Mouse (Mus musculus) hindbrain, embryonic 15.5 days (tissue): Measurements from ENCODE around the gene Gm20388. TPM values are rescaled to one million over a fixed set of nuclear protein-coding genes. Genes with fewer than 3 reads are reported as not detected.
A peak's percentile ranks its signal among the peaks of the same experiment; 100 is the strongest.
"Not testable (repeated sequence)": the region's sequence is repeated elsewhere in the genome, so short reads cannot be mapped to it uniquely, and the experiment has no call there.

ENCODE experiments used
- ATAC-seq: fragments of 200-750 bp; cut with Nextera tagmentation; 2 replicates; pipeline ENCODE4 v1.8.0; 2017; ENCODE audit warnings: low read depth, moderate number of reproducible peaks, moderate TSS enrichment; ENCODE audit not compliant: low FRiP score
- H3K27ac ChIP-seq: fragments of 300-500 bp; sonication (generic); replicated peaks from 2 replicates; pipeline ENCODE4 v1.5.1; 2015; ENCODE audit warnings: mild to moderate bottlenecking, inconsistent platforms
- H3K27me3 ChIP-seq: fragments of 300-500 bp; sonication (generic); 2 replicates; pipeline ENCODE4 v1.6.1; 2015; ENCODE audit warnings: control low read depth, inconsistent platforms
- H3K36me3 ChIP-seq: fragments of 300-500 bp; sonication (generic); 2 replicates; pipeline ENCODE4 v1.6.1; 2015; ENCODE audit warnings: control low read depth, inconsistent platforms
- H3K4me1 ChIP-seq: fragments of 300-500 bp; sonication (generic); replicated peaks from 2 replicates; pipeline ENCODE4 v1.6.1; 2015; ENCODE audit warnings: control low read depth, inconsistent platforms
- H3K4me2 ChIP-seq: fragments of 300-500 bp; sonication (generic); 2 replicates; pipeline ENCODE4 v1.6.1; 2015; ENCODE audit warnings: moderate library complexity, mild to moderate bottlenecking, inconsistent platforms
- H3K4me3 ChIP-seq: fragments of 300-500 bp; sonication (generic); 2 replicates; pipeline ENCODE4 v1.5.1; 2015; ENCODE audit warnings: mild to moderate bottlenecking, inconsistent platforms
- H3K9ac ChIP-seq: fragments of 300-500 bp; sonication (generic); 2 replicates; pipeline ENCODE4 v1.6.1; 2015; ENCODE audit warnings: inconsistent platforms
- H3K9me3 ChIP-seq: fragments of 300-500 bp; sonication (generic); 2 replicates; pipeline ENCODE4 v1.6.1; 2016; ENCODE audit warnings: control low read depth, inconsistent platforms
- WGBS: fragments of 180-500 bp; shearing (Covaris S2); methylation state at CpG from one replicate; pipeline ENCODE4 v1.1.7; 2015; 5-methylcytosine and 5-hydroxymethylcytosine counted together
- polyA plus RNA-seq: library from polyadenylated mRNA; unstranded; fragments of >200 nt; fragmentation: Nextera tagmentation; extraction: Ambion mirVana; gene quantifications from 2 replicates; pipeline ENCODE4 v1.2.1, GENCODE M21; 2015

Gene Gm20388
- polyA plus RNA-seq, 1 experiment from 2014 or later = 5.4 TPM

GRCm38 (mm10) chr8:120723025-120723424 lies 812.4 kb downstream of the Gm20388 start:
- H3K4me2 ChIP-seq = no peak overlapping the region
- no peak for ATAC-seq
- H3K27ac ChIP-seq = no peak overlapping the region
- no peaks in the 10 kb centered on the region for H3K9me3 ChIP-seq
- no peak overlapping the region for H3K4me3 ChIP-seq
- H3K36me3 ChIP-seq = no peaks in the 10 kb centered on the region
- no peaks in the 10 kb centered on the region for H3K4me1 ChIP-seq
- H3K27me3 ChIP-seq = no peaks in the 10 kb centered on the region
- WGBS = 73% methylated on average over 6 of the region's 6 CpGs
- H3K9ac ChIP-seq = no peak overlapping the region

DNA sequence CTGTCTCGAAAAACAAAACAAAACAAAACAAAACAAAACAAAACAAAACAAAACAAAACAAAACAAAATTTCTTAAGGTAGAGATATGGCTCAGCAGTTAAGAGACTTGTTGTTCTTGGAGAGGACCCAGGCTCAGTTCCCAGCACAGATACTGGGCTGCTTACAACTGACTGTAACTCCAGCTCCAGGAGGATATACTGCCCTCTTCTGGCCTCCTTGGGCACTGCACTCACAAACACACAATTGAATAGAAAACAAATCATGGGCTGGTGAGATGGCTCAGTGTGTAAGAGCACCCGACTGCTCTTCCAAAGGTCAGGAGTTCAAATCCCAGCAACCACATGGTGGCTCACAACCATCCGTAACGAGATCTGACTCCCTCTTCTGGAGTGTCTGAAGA lies 813.5 kb downstream of the Gm20388 start:
- ATAC-seq, H3K4me2 ChIP-seq, H3K36me3 ChIP-seq, H3K9me3 ChIP-seq, H3K4me3 ChIP-seq, H3K4me1 ChIP-seq, H3K9ac ChIP-seq, H3K27me3 ChIP-seq, H3K27ac ChIP-seq: not testable (repeated sequence)
- 91% methylated on average over 4 of the region's 4 CpGs for WGBS

GRCm38 (mm10) chr8:120724816-120725575 lies 814.4 kb downstream of the Gm20388 start:
- Histone ChIP-seq H3K4me2 (no peak overlapping the region), H3K4me1 (no peaks in the 10 kb centered on the region), H3K36me3 (no peaks in the 10 kb centered on the region), H3K9ac (no peak overlapping the region), H3K27me3 (no peaks in the 10 kb centered on the region), H3K9me3 (no peaks in the 10 kb centered on the region), H3K4me3 (no peak overlapping the region), H3K27ac (no peak overlapping the region)
- 79% methylated on average over 17 of the region's 17 CpGs for WGBS
- ATAC-seq = no peak

DNA sequence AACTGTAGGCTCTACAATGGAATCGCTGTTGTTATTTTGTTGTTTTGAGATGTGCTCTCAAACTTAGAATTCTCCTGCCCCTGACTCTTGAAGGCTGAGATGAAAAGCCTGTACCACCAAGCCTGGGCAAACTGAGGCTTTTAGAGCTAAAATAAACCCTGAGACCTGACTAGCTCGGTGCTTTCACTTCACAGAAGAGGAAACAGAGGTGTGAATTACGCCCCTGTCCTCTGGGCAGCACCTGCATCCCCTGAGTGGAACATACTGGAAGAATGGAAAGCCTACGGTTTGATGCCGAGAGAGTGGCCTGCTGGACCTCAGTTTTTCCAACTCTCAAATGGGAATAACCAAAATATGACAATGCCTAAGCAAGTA lies 814.9 kb downstream of the Gm20388 start:
- Histone ChIP-seq H3K4me2 (no peak overlapping the region), H3K9ac (no peak overlapping the region), H3K27ac (no peak overlapping the region), H3K4me1 (no peaks in the 10 kb centered on the region), H3K36me3 (no peaks in the 10 kb centered on the region), H3K27me3 (0 out of 2 replicates have a peak, but pooled peaks cover 3% of the 10 kb centered on the region), H3K4me3 (no peak overlapping the region), H3K9me3 (no peaks in the 10 kb centered on the region)
- no peak for ATAC-seq
- WGBS = 91% methylated on average over 5 of the region's 5 CpGs

GRCm38 (mm10) chr8:120726051-120726450 lies 815.4 kb downstream of the Gm20388 start:
- no peak for ATAC-seq
- no peaks in the 10 kb centered on the region for H3K36me3 ChIP-seq
- H3K4me1 ChIP-seq = no peaks in the 10 kb centered on the region
- no peak overlapping the region for H3K27ac ChIP-seq
- WGBS = 79% methylated on average over 5 of the region's 5 CpGs
- H3K4me2 ChIP-seq = no peak overlapping the region
- no peaks in the 10 kb centered on the region for H3K9me3 ChIP-seq
- no peak overlapping the region for H3K4me3 ChIP-seq
- 0 out of 2 replicates have a peak, but pooled peaks cover 4% of the 10 kb centered on the region for H3K27me3 ChIP-seq
- no peak overlapping the region for H3K9ac ChIP-seq

- Histone ChIP-seq H3K27ac (no peak overlapping the region), H3K9ac (no peak overlapping the region), H3K4me3 (no peak overlapping the region), H3K4me2 (no peak overlapping the region), H3K27me3 (0 out of 2 replicates have a peak, but pooled peaks cover 7% of the 10 kb centered on the region), H3K4me1 (peaks cover 4% of the 10 kb centered on the region; the same call in 1 of the 2 replicates), H3K9me3 (no peaks in the 10 kb centered on the region), H3K36me3 (no peaks in the 10 kb centered on the region)
- ATAC-seq = no peak
- WGBS = 81% methylated on average over 9 of the region's 9 CpGs
Measured at GRCm38 (mm10) chr8:120728488-120729160, 818.0 kb downstream of the Gm20388 start.

DNA sequence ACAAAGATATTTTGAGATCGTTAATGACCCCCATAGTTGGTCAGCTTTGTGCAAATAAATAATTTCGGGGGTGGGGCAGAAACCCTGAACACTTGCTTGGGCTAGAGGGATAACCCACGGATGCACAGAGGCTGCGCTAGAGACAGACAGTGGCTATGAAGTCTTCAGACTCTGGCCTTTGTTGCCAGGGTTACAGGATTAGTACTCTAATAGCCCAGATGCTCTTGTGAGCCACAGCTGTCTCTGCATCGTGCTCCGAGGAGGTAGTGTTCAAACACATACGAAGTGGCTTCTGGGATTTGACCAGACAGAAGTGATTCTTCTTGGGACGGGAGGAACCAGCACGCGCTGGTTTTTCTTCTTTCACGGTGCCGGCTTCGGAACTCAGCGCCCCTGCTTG lies 820.9 kb downstream of the Gm20388 start:
- no peaks in the 10 kb centered on the region for H3K9me3 ChIP-seq
- no peak overlapping the region for H3K4me3 ChIP-seq
- H3K9ac ChIP-seq = no peak overlapping the region
- H3K4me1 ChIP-seq = peaks cover 14% of the 10 kb centered on the region
- WGBS = 31% methylated on average over 14 of the region's 14 CpGs
- no peaks in the 10 kb centered on the region for H3K36me3 ChIP-seq
- ATAC-seq = no peak
- H3K27ac ChIP-seq = no peak overlapping the region
- H3K4me2 ChIP-seq = peak overlapping the region; percentile 31
- H3K27me3 ChIP-seq = peaks cover 27% of the 10 kb centered on the region

DNA sequence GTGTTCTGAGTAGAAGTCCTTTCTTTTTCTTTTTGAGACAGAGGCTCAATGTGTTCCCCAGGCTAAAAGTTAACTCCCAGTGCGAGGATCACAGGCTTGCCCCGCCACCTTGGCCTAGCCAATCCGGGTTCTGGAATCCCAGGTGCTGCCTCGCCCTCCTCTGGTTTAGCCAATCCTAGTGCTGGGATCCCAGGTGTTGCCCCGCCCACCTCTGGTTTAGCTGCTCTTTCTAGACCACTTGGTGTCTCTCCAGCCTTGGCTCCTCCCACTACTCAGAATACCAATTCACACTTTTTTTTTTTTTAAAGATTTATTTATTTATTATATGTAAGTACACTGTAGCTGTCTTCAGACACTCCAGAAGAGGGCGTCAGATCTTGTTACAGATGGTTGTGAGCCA lies 821.4 kb downstream of the Gm20388 start:
- H3K4me2 ChIP-seq = peak overlapping the region; percentile 31; the same call in 1 of the 2 replicates

GRCm38 (mm10) chr8:120735770-120736481 lies 825.3 kb downstream of the Gm20388 start, which contains the start of gene Irf8:
Gene Irf8, plus strand, starts transcription at chr8:120736358.
- H3K4me3 ChIP-seq = peak within 1 kb of the TSS; percentile 48

More for the DNA sequence above, 821.4 kb downstream of the Gm20388 start:
- no peak overlapping the region for H3K9ac ChIP-seq
- peaks cover 29% of the 10 kb centered on the region for H3K27me3 ChIP-seq
- ATAC-seq = no peak
- WGBS = 41% methylated on average over 6 of the region's 6 CpGs
- no peak overlapping the region for H3K4me3 ChIP-seq
- no peak overlapping the region for H3K27ac ChIP-seq
- peaks cover 16% of the 10 kb centered on the region for H3K4me1 ChIP-seq
- no peaks in the 10 kb centered on the region for H3K36me3 ChIP-seq
- no peaks in the 10 kb centered on the region for H3K9me3 ChIP-seq

GRCm38 (mm10) chr8:120736486-120736885 lies 825.8 kb downstream of the Gm20388 start:
- Histone ChIP-seq H3K4me2 (peak overlapping the region; percentile 98), H3K4me1 (peaks cover 15% of the 10 kb centered on the region), H3K27me3 (peaks cover 33% of the 10 kb centered on the region), H3K9ac (peak overlapping the region; percentile 38), H3K36me3 (no peaks in the 10 kb centered on the region), H3K9me3 (no peaks in the 10 kb centered on the region), H3K4me3 (peak overlapping the region; percentile 48), H3K27ac (no peak overlapping the region)
- 2% methylated on average over 11 of the region's 11 CpGs for WGBS
- ATAC-seq = peak; percentile 38; the same call in 1 of the 2 replicates

More at GRCm38 (mm10) chr8:120735770-120736481, 825.3 kb downstream of the Gm20388 start, which contains the start of gene Irf8:
- H3K9ac ChIP-seq = peak within 1 kb of the TSS; percentile 38
- H3K27ac ChIP-seq = no peak within 1 kb of the TSS
- no peaks in the 10 kb centered on the region for H3K36me3 ChIP-seq
- no peaks in the 10 kb centered on the region for H3K9me3 ChIP-seq
- ATAC-seq = peak; percentile 90
- WGBS = under 1% methylated on average over 54 of the region's 62 CpGs
- H3K4me1 ChIP-seq = peaks cover 16% of the 10 kb centered on the region
- peaks cover 33% of the 10 kb centered on the region for H3K27me3 ChIP-seq
- H3K4me2 ChIP-seq = peak within 1 kb of the TSS; percentile 98

DNA sequence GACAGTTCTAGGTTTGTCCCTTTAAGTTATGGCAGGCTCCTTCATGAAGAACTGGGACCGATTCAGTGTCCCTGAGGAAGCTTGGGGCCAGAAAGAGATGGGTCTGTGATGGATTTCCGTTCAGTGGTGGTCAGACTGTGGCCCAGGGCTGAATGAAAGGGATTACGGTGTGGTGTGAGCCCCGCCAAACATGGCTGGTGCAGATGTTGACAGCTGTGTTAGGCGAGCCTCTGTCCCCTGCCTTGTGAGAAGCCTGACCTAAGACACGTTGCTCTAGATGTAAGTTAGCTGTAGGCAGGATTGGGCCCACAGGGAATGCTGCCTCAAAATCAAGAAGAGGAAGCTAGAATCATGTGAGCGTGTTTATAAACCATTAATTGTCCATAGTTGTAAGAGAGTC lies 826.5 kb downstream of the Gm20388 start:
- H3K27me3 ChIP-seq = peaks cover 33% of the 10 kb centered on the region
- no peaks in the 10 kb centered on the region for H3K36me3 ChIP-seq
- H3K9ac ChIP-seq = no peak overlapping the region
- H3K4me1 ChIP-seq = peaks cover 12% of the 10 kb centered on the region
- WGBS = 68% methylated on average over 7 of the region's 7 CpGs
- H3K27ac ChIP-seq = no peak overlapping the region
- no peak overlapping the region for H3K4me2 ChIP-seq
- no peaks in the 10 kb centered on the region for H3K9me3 ChIP-seq
- no peak for ATAC-seq
- no peak overlapping the region for H3K4me3 ChIP-seq

GRCm38 (mm10) chr8:120738771-120739170 lies 828.1 kb downstream of the Gm20388 start:
- H3K4me3 ChIP-seq = no peak overlapping the region
- H3K4me1 ChIP-seq = peaks cover 12% of the 10 kb centered on the region
- no peak for ATAC-seq
- H3K4me2 ChIP-seq = no peak overlapping the region
- no peak overlapping the region for H3K27ac ChIP-seq
- WGBS = 71% methylated on average over 4 of the region's 4 CpGs
- H3K9ac ChIP-seq = no peak overlapping the region
- peaks cover 28% of the 10 kb centered on the region for H3K27me3 ChIP-seq
- H3K36me3 ChIP-seq = no peaks in the 10 kb centered on the region
- no peaks in the 10 kb centered on the region for H3K9me3 ChIP-seq
